12 mouse cellular contexts compared by ENCODE assay signal in the genomic region with DNA sequence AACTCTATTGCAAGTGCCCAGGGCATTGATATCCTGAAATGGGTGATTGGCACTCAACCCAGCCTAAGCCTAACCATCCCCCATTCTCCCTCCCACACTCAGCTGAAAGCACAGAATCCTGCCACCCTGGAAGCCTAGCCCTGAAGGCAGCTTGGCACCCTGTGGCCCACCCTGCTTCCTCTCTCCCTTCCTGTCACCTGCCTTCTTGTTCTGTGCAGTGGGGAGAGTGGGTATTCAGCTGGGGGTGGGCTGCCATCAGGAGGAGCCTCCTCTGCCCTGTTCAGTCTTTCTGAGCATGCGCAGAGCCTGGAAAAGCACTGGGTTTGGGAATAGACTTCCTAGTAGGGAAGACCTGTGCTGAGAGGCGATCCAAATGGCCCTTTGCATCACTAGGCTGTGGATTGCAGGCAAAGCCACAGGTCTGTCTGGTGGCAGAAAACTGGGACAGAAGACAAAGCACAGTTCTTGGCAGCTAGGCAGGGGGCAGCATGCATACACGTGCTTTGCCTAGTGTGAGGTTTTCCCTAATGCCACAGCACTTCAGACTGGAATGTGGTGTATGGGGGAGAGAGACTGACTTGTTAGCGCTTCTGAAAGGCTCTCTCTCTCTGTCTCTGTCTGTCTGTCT.
DNase-seq lines count a peak whose midpoint lies in the region; ATAC-seq and TF ChIP-seq lines count a peak whose summit lies in the region.
"Had no signal": no experiment of that assay in that cellular context is flagged by ENCODE, and none has a peak within 500 bp of the region (broad histone marks: within the 10 kb centered on the region; RNA-seq: fewer than 3 reads in every experiment).

No protein-coding gene starts in this region.

- H3K27me3 ChIP-seq in cerebellum, adult 2 months (ENCODE audit: control insufficient read depth, insufficient read depth, low read length) = no peaks in the 10 kb centered on the region
- H3K27me3 ChIP-seq in midbrain, embryonic 11.5 days (ENCODE audit: control insufficient read depth, insufficient read depth, low read length) = peaks cover 23% of the 10 kb centered on the region
- H3K27me3 ChIP-seq in liver, postnatal 0 days (ENCODE audit: insufficient read depth, low read length) = peaks cover 30% of the 10 kb centered on the region

- peak; percentile 38 for DNase-seq in cerebellum, adult 9-10 months
- DNase-seq in cerebellum, adult 2 months = no peak
- DNase-seq in right cerebral cortex, postnatal 25 days = peak; percentile 59
- no peak for DNase-seq in right cerebral cortex, postnatal 14 days
- DNase-seq in midbrain, embryonic 11.5 days (ENCODE audit: low spot score, missing footprints) = peak; percentile 75
- no peak for DNase-seq in liver, postnatal 0 days
- DNase-seq in kidney, postnatal 10 days = no peak
- DNase-seq in ovary, postnatal 14 days (ENCODE audit: low spot score) = no peak
- DNase-seq: adrenal gland, adult 8-10 months; liver, embryonic 13.5 days; thymus, postnatal 14 days had no signal

- TF ChIP-seq EP300 in liver, postnatal 0 days (IDR thresholded peaks at IDR 0.05; ENCODE audit: low read depth) = no peak

- H3K4me1 ChIP-seq in cerebellum, adult 2 months (ENCODE audit: control insufficient read depth, insufficient read depth, low read length) = peaks cover 6% of the 10 kb centered on the region
- peaks cover 15% of the 10 kb centered on the region for H3K4me1 ChIP-seq in midbrain, embryonic 11.5 days (ENCODE audit: control insufficient read depth, insufficient read depth, low read length)
- no peaks in the 10 kb centered on the region for H3K4me1 ChIP-seq in liver, postnatal 0 days (ENCODE audit: insufficient read depth)
- H3K4me1 ChIP-seq: liver, embryonic 13.5 days had no signal

- no peak overlapping the region for H3K4me2 ChIP-seq in midbrain, embryonic 11.5 days
- H3K4me2 ChIP-seq in liver, postnatal 0 days (ENCODE audit: low read depth, low read length) = no peak overlapping the region
- H3K4me2 ChIP-seq: liver, embryonic 13.5 days had no signal

- no peak for TF ChIP-seq CTCF in cerebellum, adult 2 months (IDR thresholded peaks at IDR 0.05; ENCODE audit: borderline replicate concordance, insufficient read depth, low read depth, low read length)
- TF ChIP-seq CTCF in liver, postnatal 0 days (IDR thresholded peaks at IDR 0.05; ENCODE audit: low read depth) = no peak

- no peak overlapping the region for H3K4me3 ChIP-seq in cerebellum, adult 2 months (replicated peaks; ENCODE audit: insufficient read depth, low read depth, low read length)
- H3K4me3 ChIP-seq in midbrain, embryonic 11.5 days (ENCODE audit: low read depth, low read length) = no peak overlapping the region
- H3K4me3 ChIP-seq in liver, postnatal 0 days (ENCODE audit: low read depth, low read length) = no peak overlapping the region
- H3K4me3 ChIP-seq: heart, embryonic 10.5 days; liver, embryonic 13.5 days had no signal

- no peak for TF ChIP-seq POLR2A in cerebellum, adult 2 months (IDR thresholded peaks at IDR 0.05; ENCODE audit: borderline replicate concordance, insufficient read depth, low read length)

- H3K36me3 ChIP-seq in midbrain, embryonic 11.5 days (ENCODE audit: control insufficient read depth, insufficient read depth, low read length) = no peaks in the 10 kb centered on the region
- no peaks in the 10 kb centered on the region for H3K36me3 ChIP-seq in liver, postnatal 0 days (replicated peaks; ENCODE audit: insufficient read depth, low read length)
- H3K36me3 ChIP-seq: heart, embryonic 10.5 days; liver, embryonic 13.5 days had no signal

- 35% methylated on average over 4 of the region's 4 CpGs for WGBS in cerebellum, adult 2 months
- WGBS in midbrain, embryonic 11.5 days = 30% methylated on average over 4 of the region's 4 CpGs
- WGBS in liver, postnatal 0 days (ENCODE audit: insufficient replicate concordance) = 45% methylated on average over 4 of the region's 4 CpGs

- no peak overlapping the region for H3K9ac ChIP-seq in midbrain, embryonic 11.5 days (ENCODE audit: low read length)
- H3K9ac ChIP-seq in liver, postnatal 0 days (replicated peaks) = no peak overlapping the region
- H3K9ac ChIP-seq: liver, embryonic 13.5 days had no signal

- H3K27ac ChIP-seq in cerebellum, adult 2 months (ENCODE audit: insufficient read depth, low read length) = no peak overlapping the region
- no peak overlapping the region for H3K27ac ChIP-seq in midbrain, embryonic 11.5 days (ENCODE audit: low read depth, low read length)
- no peak overlapping the region for H3K27ac ChIP-seq in liver, postnatal 0 days (ENCODE audit: low read depth)
- H3K27ac ChIP-seq: heart, embryonic 10.5 days; liver, embryonic 13.5 days had no signal

- no peaks in the 10 kb centered on the region for H3K9me3 ChIP-seq in midbrain, embryonic 11.5 days (ENCODE audit: control insufficient read depth, low read length)
- no peaks in the 10 kb centered on the region for H3K9me3 ChIP-seq in liver, postnatal 0 days (ENCODE audit: low read length)
- H3K9me3 ChIP-seq: heart, embryonic 10.5 days; liver, embryonic 13.5 days had no signal

- no peak for ATAC-seq in midbrain, embryonic 11.5 days (ENCODE audit: low FRiP score)
- ATAC-seq in liver, postnatal 0 days = no peak

Comparison
In these comparisons a context has a peak if more than half of its experiments do, and no peak if none do; other contexts are left out.
1. DNase-seq: peak in cerebellum, adult 9-10 months (single experiment), right cerebral cortex, postnatal 25 days (single experiment) and midbrain, embryonic 11.5 days (single experiment); none in cerebellum, adult 2 months (0 of 2), right cerebral cortex, postnatal 14 days (single experiment), liver, postnatal 0 days (single experiment), kidney, postnatal 10 days (single experiment) and ovary, postnatal 14 days (single experiment).